Mouse (Mus musculus) megakaryocyte progenitor cell, adult 5-6 weeks (primary cell): ENCODE results near the gene Vgll4. TPM values are rescaled to one million over a fixed set of nuclear protein-coding genes. Genes with fewer than 3 reads are reported as not detected.

Experiments
- ATAC-seq: replicated peaks from 2 replicates; pipeline ENCODE4 v1.8.0; 2016; ENCODE audit warnings: mild to moderate bottlenecking, moderate TSS enrichment, inconsistent platforms; ENCODE audit not compliant: poor library complexity
- total RNA-seq, 2 experiments: library from RNA; stranded (forward) in 1 of 2; stranded (reverse) in 1 of 2; fragments of 157-497, 149-512 nt in 1 of 2; fragments of 200-1000 nt in 1 of 2; gene quantifications; 2 replicates each; pipeline versions ENCODE4 v1.2.3 to v1.2.4; 2015 to 2017

The Vgll4 gene
- total RNA-seq, 2 experiments from 2014 or later: 14.0 to 23.1 TPM

- no peak for ATAC-seq
Measured at GRCm38 (mm10) chr6:114976915-114977419, 7.2 kb upstream of the Vgll4 start.

GRCm38 (mm10) chr6:114974331-114974730, 4.5 kb upstream of the Vgll4 start:
- ATAC-seq: no peak

- no peak for ATAC-seq
Measured at GRCm38 (mm10) chr6:114972988-114973387, 3.2 kb upstream of the Vgll4 start.

GRCm38 (mm10) chr6:114970895-114971294, 1.1 kb upstream of the Vgll4 start:
- ATAC-seq: no peak; the same call in 1 of the 2 replicates

GRCm38 (mm10) chr6:114970386-114970785, 592 bp upstream of the Vgll4 start:
- ATAC-seq: no peak

GRCm38 (mm10) chr6:114968361-114969212, 1.2 kb downstream of the Vgll4 start:
- 0 out of 2 replicates have a peak, but pooled peaks have one; percentile 25 for ATAC-seq

GRCm38 (mm10) chr6:114967623-114968022, 2.2 kb downstream of the Vgll4 start:
- no peak for ATAC-seq

GRCm38 (mm10) chr6:114966396-114967154, 3.2 kb downstream of the Vgll4 start:
- no peak for ATAC-seq

- no peak for ATAC-seq
Measured at GRCm38 (mm10) chr6:114965802-114966201, 4.0 kb downstream of the Vgll4 start.

- no peak for ATAC-seq
Measured at GRCm38 (mm10) chr6:114965396-114965795, 4.4 kb downstream of the Vgll4 start.

GRCm38 (mm10) chr6:114964235-114964634, 5.6 kb downstream of the Vgll4 start:
- no peak for ATAC-seq

- no peak for ATAC-seq
Measured at GRCm38 (mm10) chr6:114963636-114964035, 6.2 kb downstream of the Vgll4 start.

GRCm38 (mm10) chr6:114961276-114962068, 8.3 kb downstream of the Vgll4 start:
- no peak for ATAC-seq

- no peak for ATAC-seq
Measured at GRCm38 (mm10) chr6:114959012-114959398, 10.8 kb downstream of the Vgll4 start.

GRCm38 (mm10) chr6:114958249-114959011, 11.4 kb downstream of the Vgll4 start:
- no peak for ATAC-seq

GRCm38 (mm10) chr6:114957756-114958155, 12.0 kb downstream of the Vgll4 start:
- no peak for ATAC-seq

GRCm38 (mm10) chr6:114954496-114954895, 15.3 kb downstream of the Vgll4 start:
- ATAC-seq: no peak

- ATAC-seq: no peak
Measured at GRCm38 (mm10) chr6:114953601-114954000, 16.2 kb downstream of the Vgll4 start.

- ATAC-seq: no peak
Measured at GRCm38 (mm10) chr6:114952356-114952755, 17.4 kb downstream of the Vgll4 start.
